Mouse (Mus musculus) liver, embryonic 14.5 days (tissue): Measurements from ENCODE around the gene Sugp2. TPM values are rescaled to one million over a fixed set of nuclear protein-coding genes. Genes with fewer than 3 reads are reported as not detected.
"Not testable (repeated sequence)": the region's sequence is repeated elsewhere in the genome, so short reads cannot be mapped to it uniquely, and the experiment has no call there.

Source experiments
- ATAC-seq: fragments of 200-750 bp; cut with Nextera tagmentation; 2 replicates; pipeline ENCODE4 v1.8.0; 2017; ENCODE audit warnings: moderate number of reproducible peaks, mild to moderate bottlenecking, moderate library complexity; ENCODE audit not compliant: insufficient read depth
- DNase-seq, 3 experiments: peaks; one replicate each; pipeline ENCODE4 v3.0.0-alpha.2; 2012 to 2013; ENCODE audit warnings: low read depth in 3 of 3, low spot score in 3 of 3
- H3K27ac ChIP-seq: fragments of 300-500 bp; sonication (generic); 2 replicates; pipeline ENCODE4 v1.5.1; 2014; ENCODE audit warnings: moderate library complexity, mild to moderate bottlenecking, control low read depth, inconsistent platforms
- H3K27me3 ChIP-seq: fragments of 300-500 bp; sonication (generic); 2 replicates; pipeline ENCODE4 v1.6.1; 2014; ENCODE audit warnings: mild to moderate bottlenecking, low read length, moderate library complexity; ENCODE audit not compliant: control insufficient read depth, insufficient read depth
- H3K36me3 ChIP-seq: fragments of 300-500 bp; sonication (generic); replicated peaks from 2 replicates; pipeline ENCODE4 v1.6.1; 2014; ENCODE audit warnings: low read depth; ENCODE audit not compliant: control insufficient read depth, insufficient read depth
- H3K4me1 ChIP-seq, 2 experiments: fragments of 200-500 bp in 1 of 2; fragments of 300-500 bp in 1 of 2; sonication (generic) in 1 of 2; replicated peaks; 2 replicates each; pipeline ENCODE4 v1.6.1; 2012 to 2014; ENCODE audit warnings: antibody characterized with exemption in 1 of 2, inconsistent platforms in 1 of 2, low read length in 1 of 2; ENCODE audit not compliant: control insufficient read depth in 2 of 2, insufficient read depth in 2 of 2
- H3K4me2 ChIP-seq: fragments of 300-500 bp; sonication (generic); 2 replicates; pipeline ENCODE4 v1.6.1; 2014; ENCODE audit warnings: low read depth, mild to moderate bottlenecking, control low read depth, moderate library complexity
- H3K4me3 ChIP-seq, 2 experiments: fragments of 200-500 bp in 1 of 2; fragments of 300-500 bp in 1 of 2; sonication (generic) in 1 of 2; 2 replicates each; pipeline ENCODE4 v1.5.1; 2012 to 2014; ENCODE audit warnings: low read depth in 2 of 2, low read length in 2 of 2, mild to moderate bottlenecking in 2 of 2, control low read depth in 1 of 2, inconsistent platforms in 1 of 2, moderate library complexity in 1 of 2; ENCODE audit not compliant: insufficient read depth in 1 of 2
- H3K9ac ChIP-seq: fragments of 300-500 bp; sonication (generic); replicated peaks from 2 replicates; pipeline ENCODE4 v1.6.1; 2014; ENCODE audit warnings: mild to moderate bottlenecking, control low read depth, moderate library complexity
- H3K9me3 ChIP-seq: fragments of 300-500 bp; sonication (generic); 2 replicates; pipeline ENCODE4 v1.6.1; 2016; ENCODE audit warnings: low read length, mixed read lengths; ENCODE audit not compliant: control insufficient read depth
- CTCF ChIP-seq: IDR thresholded peaks from 2 replicates; pipeline ENCODE4 v1.5.1; 2016; ENCODE audit warnings: antibody characterized with exemption, low read depth, control low read depth
- EP300 ChIP-seq: IDR thresholded peaks from 2 replicates; pipeline ENCODE4 v1.6.1; 2016; ENCODE audit warnings: antibody characterized with exemption, low read depth
- WGBS: fragments of 180-500 bp; shearing (Covaris S2); extraction: QIAGEN DNeasy Blood & Tissue Kit; methylation state at CpG from one replicate; pipeline ENCODE4 v1.1.7; 2014; ENCODE audit not compliant: insufficient replicate concordance; 5-methylcytosine and 5-hydroxymethylcytosine counted together
- polyA plus RNA-seq, 2 experiments: library from polyadenylated mRNA; depleted of rRNA in 1 of 2; stranded (reverse) in 1 of 2; unstranded in 1 of 2; fragments of >200 nt; fragmentation: Nextera tagmentation in 1 of 2; extraction: Ambion mirVana in 1 of 2; gene quantifications; 2 replicates each; pipeline versions ENCODE4 v1.2.1 to v1.2.3; 2012 to 2014

The Sugp2 gene
- polyA plus RNA-seq, 2 experiments = 9.9 to 17.3 TPM

GRCm38 (mm10) chr8:70214411-70214810, 19.6 kb upstream of the Sugp2 start:
- ATAC-seq = no peak
- H3K27me3 ChIP-seq = no peaks in the 10 kb centered on the region
- TF ChIP-seq EP300 (no peak), CTCF (no peak)
- no peak for DNase-seq
- peaks cover 18 to 19% of the 10 kb centered on the region in 2 experiments for H3K4me1 ChIP-seq
- no peaks in the 10 kb centered on the region for H3K9me3 ChIP-seq
- no peak overlapping the region for H3K9ac ChIP-seq
- 59% methylated on average over 3 of the region's 3 CpGs for WGBS
- no peak overlapping the region for H3K4me3 ChIP-seq
- no peaks in the 10 kb centered on the region for H3K36me3 ChIP-seq
- no peak overlapping the region for H3K4me2 ChIP-seq
- no peak overlapping the region for H3K27ac ChIP-seq

DNA sequence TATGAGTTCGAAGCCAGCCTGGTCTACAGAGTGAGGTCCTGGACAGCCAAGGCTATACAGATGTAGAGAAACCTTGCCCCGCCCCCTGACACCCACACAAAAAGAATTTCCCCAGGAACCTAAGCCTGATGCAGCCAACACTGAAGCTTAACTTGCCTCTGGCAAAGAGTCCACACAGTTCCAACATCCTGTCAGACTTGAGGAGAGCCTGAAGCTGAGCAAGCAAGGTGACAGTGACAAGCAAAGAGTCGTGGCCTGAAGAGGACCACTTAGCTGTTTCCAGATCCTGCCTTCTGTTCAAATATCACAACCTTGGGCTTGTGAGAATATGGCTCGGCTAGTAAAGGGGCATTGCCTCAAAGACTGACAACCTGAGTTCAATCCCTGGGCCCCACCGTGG, 18.9 kb upstream of the Sugp2 start:
- 60% methylated on average over 5 of the region's 5 CpGs for WGBS
- DNase-seq (no peak), ATAC-seq (no peak)
- Histone ChIP-seq H3K27ac (no peak overlapping the region), H3K4me2 (no peak overlapping the region), H3K4me1 (peaks cover 19 to 20% of the 10 kb centered on the region in 2 experiments), H3K4me3 (no peak overlapping the region), H3K27me3 (no peaks in the 10 kb centered on the region), H3K9ac (no peak overlapping the region), H3K9me3 (no peaks in the 10 kb centered on the region), H3K36me3 (no peaks in the 10 kb centered on the region)
- TF ChIP-seq CTCF (no peak), EP300 (no peak)

- H3K36me3 ChIP-seq, H3K9ac ChIP-seq, DNase-seq, ATAC-seq, H3K27me3 ChIP-seq, H3K27ac ChIP-seq, H3K4me3 ChIP-seq, H3K4me2 ChIP-seq, H3K9me3 ChIP-seq: not testable (repeated sequence)
- peaks cover 11 to 16% of the 10 kb centered on the region in 2 experiments for H3K4me1 ChIP-seq
- 80% methylated on average over 3 of the region's 3 CpGs for WGBS
Measured at GRCm38 (mm10) chr8:70216161-70216560, 17.9 kb upstream of the Sugp2 start.

GRCm38 (mm10) chr8:70216566-70216965, 17.5 kb upstream of the Sugp2 start:
- Histone ChIP-seq H3K4me2 (no peak overlapping the region), H3K27me3 (no peaks in the 10 kb centered on the region), H3K27ac (no peak overlapping the region), H3K4me3 (no peak overlapping the region), H3K9ac (no peak overlapping the region), H3K4me1 (peaks cover 8 to 14% of the 10 kb centered on the region in 2 experiments), H3K9me3 (no peaks in the 10 kb centered on the region), H3K36me3 (no peaks in the 10 kb centered on the region)
- DNase-seq (no peak), ATAC-seq (no peak)
- no peak for TF ChIP-seq EP300
- TF ChIP-seq CTCF = no peak
- WGBS = 72% methylated on average over 1 of the region's 1 CpGs

DNA sequence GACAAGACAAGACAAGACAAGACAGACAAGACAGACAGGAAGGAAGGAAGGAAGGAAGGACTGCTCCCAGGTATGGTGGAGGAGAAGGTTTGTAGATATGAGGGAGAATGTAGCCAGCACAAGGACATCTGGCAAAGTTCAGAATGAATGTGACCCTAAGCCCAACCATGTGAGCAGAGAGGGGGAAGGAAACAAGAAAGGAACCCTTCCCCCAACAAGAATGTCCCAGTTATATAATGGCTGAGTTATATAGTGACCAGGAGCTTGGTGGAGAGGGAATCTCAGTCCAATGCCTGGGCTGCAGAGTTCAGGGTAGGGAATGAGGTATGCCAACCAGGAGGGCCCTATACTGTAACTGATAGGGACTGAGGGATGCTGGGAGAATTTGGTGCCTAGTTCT, 16.6 kb upstream of the Sugp2 start:
- TF ChIP-seq EP300 (no peak), CTCF (no peak)
- H3K27ac ChIP-seq = no peak overlapping the region
- no peaks in the 10 kb centered on the region for H3K36me3 ChIP-seq
- H3K27me3 ChIP-seq = no peaks in the 10 kb centered on the region
- no peak overlapping the region for H3K4me2 ChIP-seq
- H3K9ac ChIP-seq = no peak overlapping the region
- H3K9me3 ChIP-seq = no peaks in the 10 kb centered on the region
- ATAC-seq (no peak), DNase-seq (no peak)
- H3K4me1 ChIP-seq = peaks cover 8 to 14% of the 10 kb centered on the region in 2 experiments
- H3K4me3 ChIP-seq = no peak overlapping the region
